Mouse (Mus musculus) WW6 (cell line): ENCODE measurements around the gene Cyth1.

Experiments used
- DNase-seq: peaks from one replicate; pipeline ENCODE4 v3.0.0-alpha.2; 2013; ENCODE audit warnings: low read depth, low spot score

Cyth1 gene

DNA sequence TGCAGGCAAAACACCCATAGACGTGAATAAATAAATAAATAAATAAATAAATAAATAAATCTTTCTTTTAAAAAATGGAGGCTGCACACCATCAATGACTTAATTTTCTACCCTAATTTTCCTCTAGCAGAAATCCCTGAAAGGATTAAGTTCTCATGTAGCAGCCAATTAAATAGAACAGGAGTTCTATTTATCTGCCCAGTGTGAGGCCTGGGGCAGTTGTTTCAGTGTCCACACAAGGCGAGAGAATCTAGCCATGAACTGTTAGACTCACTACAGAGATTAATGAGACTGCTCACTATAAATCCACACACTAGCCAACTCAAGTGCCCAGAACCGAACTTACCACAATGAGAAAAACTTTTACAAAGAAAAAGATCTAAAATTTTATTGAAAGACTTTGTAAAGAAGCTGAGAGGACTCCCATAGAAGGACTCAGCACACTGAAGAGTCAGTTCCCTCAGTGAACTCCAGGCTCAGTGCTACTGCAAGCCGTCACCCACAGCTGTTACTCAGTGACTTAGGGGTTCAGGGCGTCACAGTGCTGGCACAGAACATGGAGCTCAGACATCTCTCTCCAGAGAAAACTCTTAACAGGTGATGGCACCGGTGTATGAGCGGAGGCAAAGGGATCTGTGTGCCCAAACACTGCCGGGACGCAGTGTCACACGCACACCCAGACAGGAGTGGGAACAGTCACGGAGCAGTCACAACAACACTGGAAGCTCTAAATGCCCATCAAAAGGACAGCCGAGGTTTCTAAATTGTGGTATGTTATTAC, 23.1 kb downstream of the Cyth1 start:
- no peak for DNase-seq

DNA sequence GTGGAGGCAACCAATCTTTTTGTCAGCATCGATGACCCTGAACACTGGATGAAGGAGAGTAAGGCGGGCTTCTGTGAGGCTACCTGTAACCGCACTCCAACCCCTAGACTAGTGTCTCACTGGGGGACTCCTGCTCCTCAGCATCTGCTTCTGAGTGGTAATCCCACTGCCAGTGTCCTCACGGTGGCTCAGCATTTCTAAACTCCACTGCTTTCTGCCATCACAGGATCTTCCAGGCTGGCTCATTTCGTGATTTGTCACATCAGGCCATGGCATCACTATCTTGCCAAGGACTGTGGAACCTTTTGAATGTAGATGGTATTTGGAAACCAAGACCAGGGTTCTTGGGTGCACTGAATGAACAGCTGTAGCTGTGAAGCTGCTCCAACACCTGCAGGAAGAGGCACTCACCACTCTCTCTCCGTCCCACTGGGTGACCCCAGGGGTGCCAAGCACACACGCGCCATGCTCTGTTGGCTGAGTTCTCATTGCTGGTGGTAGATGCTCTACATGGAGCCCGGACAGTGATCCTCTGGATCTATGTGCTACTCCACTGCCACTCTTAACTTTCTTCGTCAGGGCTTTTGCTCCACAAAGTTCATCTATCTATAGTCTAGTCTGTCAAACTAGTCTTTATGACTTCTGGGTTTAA, 24.9 kb downstream of the Cyth1 start:
- DNase-seq, result no peak

DNA sequence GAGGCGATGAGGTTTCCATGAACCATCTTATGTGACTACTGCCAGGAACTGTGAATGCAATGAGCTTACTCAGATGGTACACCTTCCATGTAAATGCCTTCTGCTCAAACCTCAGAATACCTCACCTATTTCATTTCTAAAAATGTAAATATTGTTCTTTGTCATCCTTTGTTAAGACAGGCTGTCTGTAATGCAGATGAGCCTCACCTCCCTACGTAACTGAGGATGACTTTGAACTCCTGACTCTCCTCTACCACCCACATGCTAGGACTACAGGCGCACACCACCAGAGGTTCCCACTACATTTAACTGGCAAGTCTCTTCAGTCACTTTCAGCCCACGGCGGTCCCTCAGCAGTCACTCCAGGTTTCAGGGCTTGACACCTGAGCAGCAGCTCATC, 25.5 kb downstream of the Cyth1 start:
- DNase-seq, result no peak

DNA sequence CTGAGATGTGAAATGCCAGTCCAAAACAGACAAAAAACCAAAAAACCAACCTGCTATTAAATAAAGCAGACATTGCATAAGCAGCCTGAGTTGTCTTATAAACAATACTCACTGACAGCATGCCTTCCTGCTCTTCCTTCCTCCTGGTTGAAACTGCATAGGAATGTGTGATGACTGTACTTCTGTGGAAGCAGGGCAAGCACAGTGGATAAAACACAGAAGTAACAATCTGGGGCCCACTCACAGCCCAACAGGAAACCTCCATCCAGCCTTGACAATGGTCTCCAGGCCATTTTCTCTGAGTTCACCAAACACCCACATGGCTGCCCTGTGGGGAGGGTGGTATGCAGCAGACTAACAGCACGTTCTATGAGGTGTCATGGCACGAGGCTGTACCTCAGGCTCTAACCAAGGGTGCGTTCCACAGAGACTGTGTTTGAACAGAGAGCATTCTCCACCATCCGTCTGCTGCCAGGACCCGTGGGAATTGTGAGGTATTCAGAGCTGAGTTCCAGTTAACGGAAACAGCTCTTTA, 26.0 kb downstream of the Cyth1 start:
- no peak for DNase-seq

DNA sequence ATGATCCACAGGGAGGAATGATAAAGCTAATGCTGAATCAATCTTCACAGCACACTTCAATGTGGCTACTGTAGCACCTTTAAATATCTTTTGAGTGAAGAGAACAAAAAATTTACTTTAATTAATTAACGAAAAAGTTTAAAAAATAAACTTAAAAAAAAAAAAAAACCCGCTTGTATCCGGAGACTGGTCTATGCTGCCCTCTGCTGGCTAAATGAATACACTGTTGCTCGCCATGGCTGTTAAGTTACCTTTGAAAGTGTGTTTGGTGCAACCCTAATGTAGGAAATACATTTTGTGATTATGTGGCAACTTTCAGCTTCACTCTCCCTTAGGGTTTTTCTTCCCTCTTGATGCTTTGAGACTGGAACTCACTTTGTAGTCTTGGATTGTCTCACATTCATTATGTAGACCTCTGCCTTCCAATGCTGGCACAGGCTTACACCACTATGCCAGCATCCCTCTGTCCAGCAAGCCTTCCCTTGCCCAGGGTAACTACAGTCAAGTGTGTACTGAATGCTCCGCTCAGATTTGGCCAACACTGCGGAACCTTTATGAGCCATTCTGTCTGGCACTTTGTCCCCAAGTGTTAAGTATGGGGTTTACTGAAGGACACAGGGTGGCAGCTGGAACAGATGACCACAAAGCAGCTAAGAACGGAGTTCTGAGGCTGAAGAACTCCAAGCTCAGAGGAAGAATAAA, 27.7 kb downstream of the Cyth1 start:
- DNase-seq, result peak; percentile 28

DNA sequence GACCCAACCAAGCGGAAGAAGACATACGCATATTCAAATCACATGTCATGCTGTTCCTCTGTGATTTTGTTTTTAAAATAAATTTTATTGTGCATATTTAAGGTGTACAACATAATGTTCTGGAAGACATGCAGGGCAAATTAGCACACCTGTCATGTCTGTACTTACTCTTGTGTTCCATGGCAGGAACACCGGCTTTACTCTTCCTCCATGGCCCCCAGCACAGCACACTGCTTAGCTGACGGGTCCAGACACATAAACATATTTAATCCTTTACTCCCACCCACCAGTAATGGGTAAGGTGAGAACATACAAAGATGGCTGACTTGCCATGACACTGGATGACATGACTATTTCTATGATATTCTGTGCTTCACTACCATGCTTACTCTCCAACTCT, 29.3 kb downstream of the Cyth1 start:
- no peak for DNase-seq

DNA sequence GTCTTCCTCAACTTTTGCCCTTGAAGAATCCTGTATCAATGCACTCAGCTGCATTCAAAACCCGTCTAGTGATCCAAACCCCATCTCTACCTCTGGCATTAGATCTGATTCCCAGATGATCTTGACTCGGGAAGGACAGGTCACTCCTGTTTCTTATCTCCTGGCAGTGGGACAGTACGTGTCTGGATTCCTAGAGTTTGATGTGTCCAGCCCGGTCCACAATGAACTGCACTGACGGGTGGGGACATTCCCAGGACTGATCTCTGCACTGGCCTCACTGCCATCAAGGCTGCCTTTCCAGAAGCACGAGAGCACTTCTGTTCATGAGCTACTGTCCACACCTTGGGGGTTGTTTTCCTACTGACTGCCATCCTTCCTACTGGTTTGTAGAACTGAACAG, 31.9 kb downstream of the Cyth1 start:
- no peak for DNase-seq

DNA sequence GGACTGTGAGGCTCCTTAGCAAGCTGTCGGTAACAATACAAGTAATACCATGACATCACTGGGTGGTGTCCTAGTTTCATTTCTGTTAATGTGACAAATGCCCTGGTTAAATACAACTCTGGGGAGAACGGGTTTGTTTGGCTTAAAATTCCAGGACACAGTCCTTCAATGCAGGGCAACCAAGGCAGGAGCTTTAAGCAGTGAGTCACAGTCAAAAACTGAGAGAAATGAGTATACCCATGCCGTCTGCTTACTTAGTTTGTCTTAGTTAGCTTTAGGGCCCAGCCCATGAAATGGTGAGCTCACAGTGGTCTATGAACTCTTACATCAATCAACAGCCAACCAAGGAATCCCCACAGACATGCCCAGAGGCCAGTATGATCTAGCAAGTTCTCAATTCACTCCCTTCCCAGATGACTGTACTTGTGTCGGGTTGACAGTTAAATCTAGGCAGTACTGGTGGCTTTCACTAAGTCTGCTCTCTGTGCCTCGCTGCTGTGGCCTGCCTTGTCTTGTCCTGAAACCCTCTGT, 32.4 kb downstream of the Cyth1 start:
- DNase-seq, result no peak

DNA sequence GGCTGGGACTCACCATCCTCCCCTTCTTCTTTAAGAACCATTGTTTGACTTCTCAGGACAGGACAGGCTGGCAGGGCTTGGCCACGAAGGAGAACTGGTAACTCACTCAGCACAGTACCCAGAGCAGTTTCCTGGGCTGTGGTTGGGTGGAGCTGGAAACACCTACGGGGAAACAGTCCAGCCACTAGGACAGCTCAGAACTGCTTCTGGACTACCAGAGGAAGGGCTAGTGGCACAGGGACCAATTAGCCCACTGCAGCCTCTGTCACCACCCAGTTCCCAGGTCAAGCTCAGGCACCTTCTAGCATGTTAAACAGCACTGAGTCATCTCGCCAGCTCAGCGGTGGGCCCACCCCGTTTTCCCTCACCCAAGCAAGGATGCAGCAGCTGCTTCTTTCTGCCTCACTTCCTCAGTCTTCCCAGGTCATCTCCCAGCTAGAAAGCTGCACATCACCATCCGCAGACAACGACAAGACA, 35.7 kb downstream of the Cyth1 start:
- DNase-seq, result no peak

DNA sequence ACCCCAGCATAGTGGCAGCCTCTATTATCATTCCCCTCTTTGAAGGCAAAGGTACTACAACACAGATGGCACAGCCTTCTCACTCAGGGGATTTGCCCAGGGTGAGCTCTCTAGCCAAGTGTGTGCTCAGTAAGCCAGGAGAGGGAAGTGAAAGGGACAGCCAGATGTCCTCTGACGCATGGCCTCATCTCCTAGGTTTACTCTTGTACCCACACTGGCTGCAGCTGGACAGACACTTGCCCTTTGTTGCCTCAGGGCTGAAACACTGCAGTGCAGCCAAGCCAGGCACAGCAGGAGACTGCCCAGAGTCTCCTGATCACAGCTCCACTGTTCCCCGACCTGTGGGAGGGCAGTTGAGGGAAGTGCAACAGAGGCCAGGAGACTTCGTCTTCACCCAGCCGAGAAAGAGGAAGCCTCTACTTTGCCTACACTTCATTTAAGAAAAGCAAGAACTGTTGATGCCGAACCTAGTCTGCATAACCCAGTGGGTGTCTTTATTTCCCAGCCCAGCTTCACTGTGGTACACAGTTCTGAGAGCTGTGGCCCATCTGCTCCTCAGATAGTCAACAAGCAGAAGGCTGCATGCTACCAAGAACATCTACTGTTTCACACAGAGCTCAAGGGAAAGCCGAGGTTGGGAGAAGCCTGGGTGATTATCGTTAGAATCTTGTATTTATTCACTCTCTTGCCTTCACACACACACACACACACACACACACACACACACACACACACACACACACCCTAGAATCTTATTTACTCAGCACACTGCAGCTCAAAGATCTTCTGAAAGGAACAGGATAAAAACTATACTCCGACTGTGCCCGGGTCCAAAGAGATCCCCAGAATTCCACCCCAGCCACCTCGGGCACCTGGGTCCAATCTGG, 36.4 kb downstream of the Cyth1 start:
- DNase-seq, result no peak

DNA sequence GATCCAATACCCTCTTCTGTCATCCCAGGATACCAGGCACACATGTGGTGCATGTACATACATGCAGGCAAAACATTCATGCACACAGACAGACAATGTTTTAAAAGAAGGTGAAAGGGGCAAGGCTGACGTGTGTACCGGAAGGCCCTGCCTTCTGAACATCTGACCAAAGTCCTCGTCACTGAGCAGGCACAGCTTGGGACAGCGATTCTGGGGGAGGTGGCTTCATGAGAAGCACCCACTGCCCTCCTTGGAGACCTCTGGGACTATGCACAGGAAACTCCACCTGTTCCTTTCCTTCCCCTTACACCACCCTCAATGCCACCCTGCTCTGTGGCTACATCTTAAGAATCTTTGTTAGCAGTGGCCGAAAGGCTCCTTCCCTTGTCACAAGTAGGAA, 37.4 kb downstream of the Cyth1 start:
- no peak for DNase-seq

DNA sequence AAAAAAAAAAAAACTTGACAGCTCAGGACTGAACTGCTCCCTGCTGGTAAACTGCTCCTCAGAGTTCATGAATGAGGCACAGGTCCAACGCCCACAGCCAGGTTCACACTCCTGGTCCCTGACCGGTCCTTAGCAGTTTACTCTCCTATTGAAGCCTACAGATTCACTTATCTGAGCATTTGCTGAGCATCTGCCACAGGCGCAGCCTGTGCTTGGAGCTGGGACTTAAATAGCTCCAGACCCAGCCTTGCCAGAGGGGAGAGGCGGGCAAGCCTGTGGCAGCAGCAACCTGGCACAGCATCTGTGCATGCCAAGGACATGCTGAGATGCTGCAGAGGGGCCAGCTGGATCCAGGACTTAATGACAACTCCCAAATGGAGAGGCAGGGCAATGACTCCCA, 38.3 kb downstream of the Cyth1 start:
- no peak for DNase-seq

DNA sequence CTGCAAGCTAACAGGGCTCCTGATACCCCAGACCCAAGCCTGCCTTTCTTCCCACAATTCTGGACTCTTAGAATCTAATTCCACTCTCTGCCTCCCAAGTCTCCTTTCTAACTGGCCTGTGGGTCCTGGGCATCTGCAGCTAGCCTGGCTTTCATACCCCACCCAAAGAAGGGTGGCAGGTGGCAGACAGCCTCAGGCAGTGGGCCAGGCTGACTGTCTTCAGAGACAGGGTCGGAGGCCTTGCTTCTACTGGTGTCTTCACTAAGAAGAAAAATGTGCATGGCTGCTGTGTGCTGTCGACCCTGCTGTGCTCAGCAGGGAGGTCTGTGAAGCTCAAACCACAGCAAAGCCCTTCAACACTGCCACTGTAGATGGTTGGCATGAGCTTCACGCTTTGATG, 39.0 kb downstream of the Cyth1 start:
- no peak for DNase-seq

DNA sequence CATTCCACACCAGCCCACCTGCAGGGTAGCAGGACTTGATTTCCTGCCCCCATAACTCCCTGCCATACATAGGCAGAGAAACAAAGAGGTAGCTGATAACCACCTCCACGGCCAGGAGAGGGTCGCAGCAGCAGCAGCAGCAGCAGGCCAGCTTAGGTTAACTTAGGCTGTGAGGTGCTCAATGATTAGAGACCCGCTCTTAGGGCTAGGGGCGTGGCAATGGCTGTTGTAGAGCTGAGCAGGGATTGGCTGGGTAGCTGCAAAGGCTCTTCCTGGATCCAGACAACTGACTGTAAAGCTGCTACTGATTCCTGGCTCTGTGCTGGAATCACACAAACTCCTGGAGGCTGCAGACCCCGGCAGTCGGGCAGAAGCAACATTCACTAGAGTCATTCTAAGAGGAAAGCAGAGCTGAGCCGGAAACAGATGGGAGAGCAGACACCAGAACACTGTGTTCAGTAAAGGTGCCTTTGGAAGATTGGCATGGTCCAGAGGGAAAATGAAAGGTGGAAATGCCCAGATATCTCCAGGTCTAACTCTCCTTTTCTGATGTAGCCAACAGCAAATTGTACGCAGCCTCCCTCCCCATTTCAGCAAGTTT, 39.6 kb downstream of the Cyth1 start:
- DNase-seq, result no peak

DNA sequence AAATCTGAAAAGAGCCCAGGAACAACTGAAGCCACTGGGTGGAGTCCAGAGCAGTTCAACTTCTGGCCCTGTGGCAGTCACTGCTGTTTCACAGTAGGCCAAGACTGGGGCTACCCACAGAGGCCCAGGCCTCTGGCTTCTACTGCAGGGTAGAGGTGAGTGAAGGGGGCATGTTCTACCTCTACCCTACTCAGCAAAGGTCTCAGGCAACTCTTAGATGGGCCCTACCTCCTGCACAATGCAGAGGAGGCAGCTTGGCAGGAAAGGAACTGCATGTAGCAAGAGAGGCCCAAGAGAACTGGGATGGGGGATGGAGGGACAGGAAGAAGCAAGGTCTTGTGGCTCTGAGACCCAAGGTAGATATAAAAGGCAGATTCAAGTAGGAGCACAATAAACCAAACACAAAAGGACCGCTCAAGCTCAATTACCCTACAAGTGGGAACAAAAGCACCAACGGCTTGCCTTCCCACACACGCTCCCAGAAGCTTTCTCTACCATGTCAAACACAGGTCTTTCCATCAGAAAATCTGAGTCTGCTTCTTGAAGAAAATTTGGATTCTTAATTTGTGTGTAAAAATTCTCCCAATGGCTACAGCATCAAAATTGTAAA, 40.9 kb downstream of the Cyth1 start:
- no peak for DNase-seq

DNA sequence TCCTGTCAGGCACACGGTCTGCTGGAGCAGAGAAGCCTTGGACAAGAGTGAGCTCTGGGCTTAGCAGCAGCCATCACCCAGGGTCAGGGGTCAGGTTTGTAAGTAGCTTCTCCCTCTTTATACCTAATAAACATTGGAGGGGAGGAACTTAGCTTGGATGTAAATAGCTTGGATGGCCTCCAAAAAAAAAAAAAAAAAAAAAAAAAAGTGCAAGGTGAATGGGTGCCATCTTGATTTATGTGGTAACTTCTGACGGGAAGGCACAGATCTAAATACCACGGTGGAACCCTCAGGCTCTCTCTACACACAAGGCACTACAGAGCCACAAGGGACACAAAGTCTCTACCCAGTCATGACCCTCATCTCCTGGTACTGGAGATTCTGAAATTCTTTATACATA, 42.1 kb downstream of the Cyth1 start:
- DNase-seq, result no peak

DNA sequence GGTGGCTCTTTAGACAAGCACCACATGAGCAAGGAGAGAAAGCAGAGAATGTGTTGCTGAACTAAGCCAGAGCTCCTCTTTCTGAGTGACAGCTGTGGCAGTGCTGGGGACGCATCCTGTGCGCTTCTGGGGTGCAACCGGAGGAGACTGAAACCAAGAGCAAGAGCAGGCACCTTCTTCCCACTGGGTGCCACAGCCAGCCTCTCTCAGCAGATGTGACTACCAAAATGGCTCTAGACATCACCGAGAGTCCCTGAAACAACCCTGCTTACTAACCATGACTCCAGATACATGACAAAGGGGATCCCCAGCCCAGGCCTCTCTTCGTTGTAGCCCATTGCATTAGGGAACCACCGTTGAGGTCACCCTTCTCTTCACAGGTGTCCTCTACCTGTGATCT, 44.9 kb downstream of the Cyth1 start:
- no peak for DNase-seq

DNA sequence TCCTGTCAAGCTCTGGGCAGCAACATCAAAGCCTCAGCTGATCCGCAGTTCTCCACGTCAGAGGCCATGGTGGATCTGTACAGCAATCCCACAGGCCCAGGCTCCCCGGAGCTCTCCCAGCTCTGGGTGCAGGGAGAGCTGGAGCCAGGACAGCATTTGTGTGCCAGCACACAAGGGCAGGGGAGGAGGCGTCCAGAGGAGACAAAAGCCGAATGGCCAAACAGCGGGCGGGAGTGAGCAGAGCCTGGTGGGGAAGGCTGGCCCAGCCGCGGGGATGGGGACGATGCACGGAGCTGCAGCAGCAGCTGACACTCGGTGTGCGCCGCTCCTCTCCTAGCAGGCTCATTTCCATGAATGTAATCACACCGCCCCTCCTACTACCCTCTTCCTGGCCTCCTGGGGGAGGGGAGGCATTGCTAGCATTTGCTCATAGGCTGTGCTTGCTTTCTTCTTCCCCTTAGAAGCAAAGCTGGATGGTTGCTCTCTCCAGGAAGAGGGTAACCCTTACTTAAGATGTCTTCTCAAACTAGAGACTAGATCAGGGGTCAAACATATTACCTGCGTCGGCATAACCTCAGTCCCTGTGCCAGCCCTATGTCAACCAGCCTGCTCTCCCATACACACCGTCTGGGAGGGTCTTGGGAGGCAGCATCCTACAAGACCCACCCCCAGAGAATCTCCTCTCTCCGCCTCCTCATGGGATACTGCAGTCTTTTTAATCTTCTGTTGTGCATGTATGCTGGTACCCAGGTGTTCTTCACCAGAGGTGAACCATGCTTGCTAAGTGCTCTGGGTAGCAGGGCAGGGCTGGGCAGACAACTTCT, 45.8 kb downstream of the Cyth1 start:
- peak; percentile 47 for DNase-seq

DNA sequence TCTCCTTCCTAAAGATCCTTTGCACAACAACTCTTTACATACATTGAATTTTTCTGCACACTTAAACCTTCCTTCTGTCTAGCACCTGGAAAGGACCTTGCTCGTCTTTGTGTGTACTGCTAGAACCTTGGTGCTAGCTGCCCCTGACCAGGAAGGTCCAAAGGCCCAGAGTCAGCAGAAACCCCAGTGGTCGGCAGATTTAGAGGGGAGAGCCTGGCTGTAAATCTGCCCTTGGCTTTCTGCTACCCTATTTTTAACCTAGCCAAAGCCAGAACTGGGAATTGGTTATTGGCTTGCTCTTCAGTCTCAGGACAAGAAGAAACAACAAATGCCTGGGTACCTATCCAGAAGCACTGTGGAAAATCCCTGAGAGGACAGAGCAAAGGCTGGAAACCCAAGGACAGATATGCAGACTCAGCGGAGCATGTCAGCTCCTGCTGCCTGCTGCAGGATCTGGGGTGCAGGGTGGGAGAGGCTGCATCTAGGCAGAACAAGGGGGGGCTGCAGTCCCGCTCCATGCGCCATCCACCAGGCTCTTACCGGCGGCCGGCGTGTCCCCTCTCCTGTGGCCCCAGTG, 46.5 kb downstream of the Cyth1 start:
- DNase-seq, result no peak
